Mouse (Mus musculus) midbrain, postnatal 0 days (tissue): ENCODE results near the gene Nabp1. TPM values are rescaled to one million over a fixed set of nuclear protein-coding genes. Genes with fewer than 3 reads are reported as not detected.

Source experiments
- ATAC-seq: fragments of 200-750 bp; cut with Nextera tagmentation; 2 replicates; pipeline ENCODE4 v1.8.0; 2017; ENCODE audit warnings: moderate number of reproducible peaks, mild to moderate bottlenecking, moderate TSS enrichment, moderate library complexity; ENCODE audit not compliant: low FRiP score
- DNase-seq: peaks from one replicate; pipeline ENCODE4 v3.0.0-alpha.2; 2015; ENCODE audit warnings: low spot score
- H3K27ac ChIP-seq: fragments of 300-500 bp; sonication (generic); 2 replicates; pipeline ENCODE4 v1.5.1; 2014; ENCODE audit warnings: low read depth, mild to moderate bottlenecking, low read length, mixed read lengths
- H3K27me3 ChIP-seq: fragments of 300-500 bp; sonication (generic); 2 replicates; pipeline ENCODE4 v1.6.1; 2014; ENCODE audit warnings: low read length, control low read depth, mixed read lengths; ENCODE audit not compliant: insufficient read depth
- H3K36me3 ChIP-seq: fragments of 300-500 bp; sonication (generic); 2 replicates; pipeline ENCODE4 v1.6.1; 2014; ENCODE audit warnings: low read length, control low read depth, mixed read lengths; ENCODE audit not compliant: insufficient read depth
- H3K4me1 ChIP-seq: fragments of 300-500 bp; sonication (generic); 2 replicates; pipeline ENCODE4 v1.6.1; 2014; ENCODE audit warnings: mild to moderate bottlenecking, control low read depth, antibody characterized with exemption, low read length, mixed read lengths; ENCODE audit not compliant: insufficient read depth
- H3K4me2 ChIP-seq: fragments of 300-500 bp; sonication (generic); 2 replicates; pipeline ENCODE4 v1.6.1; 2014; ENCODE audit warnings: low read depth, mild to moderate bottlenecking, low read length, mixed read lengths; ENCODE audit not compliant: poor library complexity, severe bottlenecking
- H3K4me3 ChIP-seq: fragments of 300-500 bp; sonication (generic); 2 replicates; pipeline ENCODE4 v1.5.1; 2014; ENCODE audit warnings: low read depth, mild to moderate bottlenecking, low read length, moderate library complexity
- H3K9ac ChIP-seq: fragments of 300-500 bp; sonication (generic); replicated peaks from 2 replicates; pipeline ENCODE4 v1.6.1; 2014; ENCODE audit warnings: mild to moderate bottlenecking, low read length, moderate library complexity, mixed read lengths; ENCODE audit not compliant: poor library complexity, severe bottlenecking
- H3K9me3 ChIP-seq: fragments of 300-500 bp; sonication (generic); 2 replicates; pipeline ENCODE4 v1.6.1; 2016; ENCODE audit warnings: low read length, control low read depth
- CTCF ChIP-seq: IDR thresholded peaks from 2 replicates; pipeline ENCODE4 v1.5.1; 2016; ENCODE audit warnings: antibody characterized with exemption, mild to moderate bottlenecking
- WGBS: fragments of 180-500 bp; shearing (Covaris S2); extraction: QIAGEN DNeasy Blood & Tissue Kit; methylation state at CpG from one replicate; pipeline ENCODE4 v1.1.7; 2014; 5-methylcytosine and 5-hydroxymethylcytosine counted together
- polyA plus RNA-seq: library from polyadenylated mRNA; unstranded; fragments of >200 nt; fragmentation: Nextera tagmentation; extraction: Ambion mirVana; gene quantifications from 2 replicates; pipeline ENCODE4 v1.2.1, GENCODE M21; 2015
- total RNA-seq: library from RNA; depleted of rRNA; stranded (reverse); fragments of >200 nt; gene quantifications from 2 replicates; pipeline ENCODE4 v1.2.3, GENCODE M21; 2014; rRNA removed

Nabp1 gene
- total RNA-seq: 3.5 and 6.1 TPM in 2 replicates
- polyA plus RNA-seq: 4.1 and 4.3 TPM in 2 replicates

- H3K9ac ChIP-seq: peak within 1 kb of the TSS; percentile 67
- peak within 1 kb of the TSS; percentile 98 for H3K4me2 ChIP-seq
- H3K4me1 ChIP-seq: no peaks in the 10 kb centered on the region
- DNase-seq (peak; percentile 98), ATAC-seq (peak; percentile 99)
- peak; percentile 69 for TF ChIP-seq CTCF
- H3K36me3 ChIP-seq: no peaks in the 10 kb centered on the region
- under 1% methylated on average over 49 of the region's 51 CpGs for WGBS
- no peaks in the 10 kb centered on the region for H3K9me3 ChIP-seq
- H3K4me3 ChIP-seq: peak within 1 kb of the TSS; percentile 61
- no peaks in the 10 kb centered on the region for H3K27me3 ChIP-seq
- peak within 1 kb of the TSS; percentile 70 for H3K27ac ChIP-seq
Measured at GRCm38 (mm10) chr1:51478262-51479026, at the start of gene Nabp1. Nabp1 (minus strand) TSS chr1:51478425.

- TF ChIP-seq CTCF: no peak
- 65% methylated on average over 1 of the region's 1 CpGs for WGBS
Measured at GRCm38 (mm10) chr1:51525563-51526265, 47.5 kb upstream of the Nabp1 start.

GRCm38 (mm10) chr1:51521651-51522050, 43.4 kb upstream of the Nabp1 start:
- H3K27me3 ChIP-seq: no peaks in the 10 kb centered on the region
- no peak overlapping the region for H3K9ac ChIP-seq
- 28% methylated on average over 8 of the region's 8 CpGs for WGBS
- no peak overlapping the region for H3K4me3 ChIP-seq
- no peaks in the 10 kb centered on the region for H3K36me3 ChIP-seq
- H3K4me1 ChIP-seq: no peaks in the 10 kb centered on the region
- H3K27ac ChIP-seq: no peak overlapping the region
- TF ChIP-seq CTCF: no peak
- peak; percentile 29 for DNase-seq
- no peaks in the 10 kb centered on the region for H3K9me3 ChIP-seq
- H3K4me2 ChIP-seq: no peak overlapping the region
- ATAC-seq: no peak

More at GRCm38 (mm10) chr1:51525563-51526265, 47.5 kb upstream of the Nabp1 start:
- Histone ChIP-seq H3K27me3 (no peaks in the 10 kb centered on the region), H3K4me3 (no peak overlapping the region), H3K36me3 (no peaks in the 10 kb centered on the region), H3K4me1 (no peaks in the 10 kb centered on the region), H3K4me2 (no peak overlapping the region), H3K9ac (no peak overlapping the region), H3K9me3 (no peaks in the 10 kb centered on the region), H3K27ac (no peak overlapping the region)
- no peak for DNase-seq
- no peak for ATAC-seq

- no peaks in the 10 kb centered on the region for H3K4me1 ChIP-seq
- H3K27me3 ChIP-seq: no peaks in the 10 kb centered on the region
- H3K9me3 ChIP-seq: no peaks in the 10 kb centered on the region
- H3K9ac ChIP-seq: no peak overlapping the region
- H3K4me3 ChIP-seq: no peak overlapping the region
- TF ChIP-seq CTCF: no peak
- H3K4me2 ChIP-seq: no peak overlapping the region
- no peak for DNase-seq
- no peak for ATAC-seq
- WGBS: 92% methylated on average over 5 of the region's 5 CpGs
- H3K36me3 ChIP-seq: no peaks in the 10 kb centered on the region
- no peak overlapping the region for H3K27ac ChIP-seq
Measured at GRCm38 (mm10) chr1:51520246-51520780, 42.1 kb upstream of the Nabp1 start.

GRCm38 (mm10) chr1:51519112-51519511, 40.9 kb upstream of the Nabp1 start:
- TF ChIP-seq CTCF: no peak

GRCm38 (mm10) chr1:51515625-51516024, 37.4 kb upstream of the Nabp1 start:
- Histone ChIP-seq H3K27me3 (no peaks in the 10 kb centered on the region), H3K9ac (no peak overlapping the region), H3K4me2 (no peak overlapping the region), H3K9me3 (no peaks in the 10 kb centered on the region), H3K36me3 (no peaks in the 10 kb centered on the region), H3K27ac (no peak overlapping the region), H3K4me1 (no peaks in the 10 kb centered on the region), H3K4me3 (no peak overlapping the region)
- no peak for ATAC-seq
- 65% methylated on average over 2 of the region's 2 CpGs for WGBS
- TF ChIP-seq CTCF: no peak
- DNase-seq: no peak

More at GRCm38 (mm10) chr1:51519112-51519511, 40.9 kb upstream of the Nabp1 start:
- no peak overlapping the region for H3K4me2 ChIP-seq
- H3K4me3 ChIP-seq: no peak overlapping the region
- H3K4me1 ChIP-seq: no peaks in the 10 kb centered on the region
- no peak for ATAC-seq
- no peaks in the 10 kb centered on the region for H3K9me3 ChIP-seq
- H3K27ac ChIP-seq: no peak overlapping the region
- H3K36me3 ChIP-seq: no peaks in the 10 kb centered on the region
- no peaks in the 10 kb centered on the region for H3K27me3 ChIP-seq
- DNase-seq: no peak
- H3K9ac ChIP-seq: no peak overlapping the region
- 88% methylated on average over 3 of the region's 3 CpGs for WGBS
